Mouse (Mus musculus) right cerebral cortex, postnatal 10 days (tissue): ENCODE results near the gene Bcl2l11.
"Not testable (repeated sequence)": the region's sequence is repeated elsewhere in the genome, so short reads cannot be mapped to it uniquely, and the experiment has no call there.

ENCODE experiments used
- DNase-seq, 2 experiments: peaks; one replicate each; pipeline ENCODE4 v3.0.0; 2021; ENCODE audit warnings: low spot score in 2 of 2

Gene Bcl2l11

GRCm38 (mm10) chr2:128125635-128126470 lies at the start of gene Bcl2l11:
Gene Bcl2l11 (plus strand): TSS chr2:128126038.
- peak; percentile 94 to 95 for DNase-seq

DNA sequence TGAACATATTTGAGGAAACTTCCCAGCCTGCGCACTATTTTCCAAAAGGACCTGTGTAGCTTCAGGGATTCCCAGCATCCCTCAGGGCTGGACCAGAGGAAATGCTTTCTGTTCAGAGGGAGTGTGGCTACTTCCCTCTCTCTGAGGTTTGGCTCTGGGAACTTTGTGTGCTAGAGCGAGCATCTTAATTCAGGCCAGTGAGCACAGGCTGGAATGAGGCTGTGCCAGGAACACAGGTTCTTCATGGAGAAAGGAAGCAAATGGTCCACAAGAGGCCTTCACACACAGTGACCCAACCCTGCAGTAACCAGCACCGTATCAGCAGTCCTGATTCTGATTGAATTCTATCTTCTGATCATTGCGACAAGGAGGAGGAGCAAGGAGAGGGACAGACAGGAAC lies 48.9 kb upstream of the Bcl2l11 start:
- DNase-seq, result no peak

- peak in 1 of 2 experiments; percentile 42 for DNase-seq
Measured at GRCm38 (mm10) chr2:128078859-128079258, 47.0 kb upstream of the Bcl2l11 start.

GRCm38 (mm10) chr2:128079316-128079715 lies 46.5 kb upstream of the Bcl2l11 start:
- no peak for DNase-seq

GRCm38 (mm10) chr2:128083844-128084243 lies 42.0 kb upstream of the Bcl2l11 start:
- DNase-seq, result no peak

GRCm38 (mm10) chr2:128084607-128085006 lies 41.2 kb upstream of the Bcl2l11 start:
- DNase-seq, result no peak

GRCm38 (mm10) chr2:128085481-128085880 lies 40.4 kb upstream of the Bcl2l11 start:
- no peak for DNase-seq

DNA sequence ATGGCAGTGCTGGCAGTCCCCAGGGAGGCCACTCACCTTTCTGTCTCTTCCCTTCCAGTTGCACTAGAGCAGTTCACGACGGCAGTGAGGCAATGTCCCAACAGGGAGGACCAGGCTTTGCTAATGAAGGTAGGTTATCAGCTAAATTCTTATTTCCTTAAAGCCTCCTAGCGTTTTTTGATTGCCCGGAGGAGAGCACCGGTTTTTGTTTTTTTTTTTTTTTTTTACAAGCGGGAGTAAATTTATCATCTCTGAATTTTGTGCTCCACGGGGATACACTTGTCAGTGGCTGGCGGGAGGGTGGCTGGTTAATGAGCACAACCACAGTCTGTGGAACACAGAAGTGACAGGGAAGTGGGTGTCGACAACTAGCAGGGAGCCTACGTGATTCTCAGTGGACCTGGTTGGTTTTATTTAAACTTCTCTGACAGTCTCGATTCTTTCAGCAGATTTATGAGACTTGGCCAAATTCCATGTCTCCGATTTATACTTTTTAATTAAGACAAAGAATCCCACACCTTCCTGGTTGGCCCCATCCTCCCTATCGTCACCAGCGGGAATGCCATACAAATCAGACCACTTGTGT lies 39.4 kb upstream of the Bcl2l11 start:
- peak in 1 of 2 experiments; percentile 33 for DNase-seq

- DNase-seq, result no peak
Measured at GRCm38 (mm10) chr2:128086996-128087526, 38.8 kb upstream of the Bcl2l11 start.

GRCm38 (mm10) chr2:128087798-128088545 lies 37.9 kb upstream of the Bcl2l11 start:
- DNase-seq, result no peak

DNA sequence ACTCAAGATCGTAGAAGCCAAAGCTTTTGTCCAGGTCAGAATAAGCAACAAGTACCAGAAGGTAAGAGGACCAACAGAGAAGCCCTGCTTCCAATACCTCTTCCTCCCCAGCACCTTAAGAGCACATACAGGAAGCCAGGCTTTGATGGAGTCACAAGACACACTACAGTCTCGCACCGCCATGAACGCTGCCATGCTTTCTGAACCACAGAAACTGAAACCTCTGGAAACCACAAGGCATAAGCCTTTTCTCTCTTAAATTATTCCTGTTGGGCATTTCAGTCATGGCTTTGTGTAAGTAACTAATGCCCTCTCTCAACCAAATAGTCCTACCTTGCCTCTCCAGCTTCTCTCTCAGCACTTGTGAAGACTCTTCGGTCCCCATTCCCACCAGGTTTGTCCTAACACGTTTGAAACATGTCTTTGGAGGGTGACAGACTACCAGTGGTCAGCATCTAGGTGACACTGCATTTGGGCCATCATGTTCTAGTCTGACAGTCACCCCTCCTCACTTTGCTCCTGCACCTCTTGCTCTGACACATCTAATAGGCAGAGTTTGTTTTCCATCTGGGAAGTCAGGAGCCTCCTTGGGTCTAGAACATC lies 35.5 kb upstream of the Bcl2l11 start:
- DNase-seq, result no peak

GRCm38 (mm10) chr2:128091431-128092369 lies 34.1 kb upstream of the Bcl2l11 start:
- no peak for DNase-seq

DNA sequence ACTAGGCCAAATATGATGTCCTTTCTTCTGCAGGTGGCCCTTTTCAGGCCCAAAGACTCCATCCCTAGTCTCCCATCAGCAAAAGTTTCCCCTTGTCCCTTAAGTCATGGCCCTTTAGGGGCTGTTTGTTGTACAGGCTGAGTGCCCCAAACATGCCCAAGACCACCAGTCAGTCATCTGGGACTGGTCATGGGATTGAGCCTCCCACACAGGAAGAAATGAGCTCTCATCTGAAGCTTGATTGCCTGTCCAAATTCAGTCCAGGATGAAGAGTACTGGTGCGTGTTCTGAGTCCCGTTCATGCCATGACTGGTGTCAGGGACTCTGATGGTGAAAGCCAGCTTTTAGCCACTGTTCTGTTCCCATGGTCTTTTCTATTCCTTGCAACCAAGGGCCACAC lies 33.4 kb upstream of the Bcl2l11 start:
- DNase-seq, result no peak

DNA sequence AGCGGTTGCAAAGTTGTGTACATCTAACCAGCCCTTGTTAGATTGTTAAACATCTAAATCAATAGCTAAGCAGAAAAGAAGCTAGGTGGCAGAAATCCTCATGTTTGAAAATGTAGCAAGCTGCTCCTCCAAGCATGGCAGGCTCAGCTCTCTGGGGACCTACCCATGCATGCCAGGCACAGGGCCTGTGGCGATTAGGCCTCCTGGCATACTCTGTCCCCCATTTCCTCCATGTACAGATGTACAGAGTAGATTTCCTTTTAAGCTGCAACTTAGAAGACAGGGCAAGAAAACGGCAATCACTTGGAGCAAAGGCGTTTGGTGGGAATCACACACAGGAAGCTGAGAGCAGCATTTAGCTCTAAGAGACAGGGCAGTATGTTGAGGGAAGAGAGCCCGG lies 31.6 kb upstream of the Bcl2l11 start:
- DNase-seq, result no peak

DNA sequence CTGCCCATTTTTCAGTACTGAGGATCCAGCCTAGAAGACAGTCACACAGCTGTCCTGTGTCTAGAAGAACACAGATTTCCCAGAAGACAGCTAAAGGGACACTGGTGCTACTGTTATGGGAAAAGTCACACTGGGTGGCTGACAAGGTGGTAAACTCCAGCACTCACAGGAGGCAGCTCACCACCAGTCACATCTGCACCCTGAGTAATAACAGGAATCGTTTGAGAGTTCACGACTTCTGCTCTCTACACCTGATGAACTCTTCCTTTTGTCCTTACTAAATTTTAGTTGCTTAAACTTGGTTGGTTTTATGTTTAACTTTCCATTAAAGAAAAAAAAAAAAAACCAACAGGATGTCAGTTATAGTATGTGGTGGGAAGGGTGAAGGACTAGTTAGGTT lies 31.2 kb upstream of the Bcl2l11 start:
- DNase-seq, result no peak

- no peak for DNase-seq
Measured at GRCm38 (mm10) chr2:128095270-128095669, 30.6 kb upstream of the Bcl2l11 start.

DNA sequence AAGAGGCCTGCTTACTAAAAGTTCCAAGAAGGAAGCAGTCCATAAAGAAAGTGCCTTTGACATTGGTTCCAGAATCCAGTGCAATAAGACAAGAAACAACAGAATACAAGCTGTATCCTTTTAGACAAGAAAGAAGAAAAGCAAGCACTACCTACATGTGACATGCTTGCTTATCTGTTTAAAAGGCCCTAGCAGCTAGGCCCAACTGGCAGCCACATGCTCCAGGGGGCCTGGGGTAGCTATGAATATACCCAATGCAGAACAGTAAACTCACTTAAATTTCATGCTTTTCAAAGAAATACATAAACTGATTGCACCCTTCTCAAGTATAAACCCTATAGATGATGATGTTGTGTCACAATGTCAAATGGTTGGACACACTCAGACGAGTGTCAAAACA lies 29.8 kb upstream of the Bcl2l11 start:
- no peak for DNase-seq

- DNase-seq, result not testable (repeated sequence)
Measured at GRCm38 (mm10) chr2:128098118-128098517, 27.7 kb upstream of the Bcl2l11 start.

DNA sequence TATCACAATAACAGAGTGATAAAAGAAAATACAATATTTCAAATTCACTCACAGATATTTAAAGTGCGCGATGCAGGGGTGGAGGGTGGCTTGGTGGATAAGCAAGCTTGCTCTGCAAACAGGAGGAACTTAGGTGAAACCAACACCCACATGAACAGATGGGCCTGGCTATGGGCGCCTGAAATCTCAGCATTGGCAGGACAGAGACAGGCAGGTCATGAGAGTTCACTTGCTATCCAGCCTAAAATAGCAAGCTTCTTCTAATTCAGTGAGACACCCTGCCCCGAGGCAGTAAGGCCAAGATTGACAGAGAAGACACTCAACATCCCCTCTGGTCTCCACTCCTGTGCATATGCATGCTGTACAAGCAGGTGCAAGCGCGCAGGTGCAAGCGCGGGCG lies 23.8 kb upstream of the Bcl2l11 start:
- no peak for DNase-seq

- no peak for DNase-seq
Measured at GRCm38 (mm10) chr2:128104815-128105214, 21.0 kb upstream of the Bcl2l11 start.

DNA sequence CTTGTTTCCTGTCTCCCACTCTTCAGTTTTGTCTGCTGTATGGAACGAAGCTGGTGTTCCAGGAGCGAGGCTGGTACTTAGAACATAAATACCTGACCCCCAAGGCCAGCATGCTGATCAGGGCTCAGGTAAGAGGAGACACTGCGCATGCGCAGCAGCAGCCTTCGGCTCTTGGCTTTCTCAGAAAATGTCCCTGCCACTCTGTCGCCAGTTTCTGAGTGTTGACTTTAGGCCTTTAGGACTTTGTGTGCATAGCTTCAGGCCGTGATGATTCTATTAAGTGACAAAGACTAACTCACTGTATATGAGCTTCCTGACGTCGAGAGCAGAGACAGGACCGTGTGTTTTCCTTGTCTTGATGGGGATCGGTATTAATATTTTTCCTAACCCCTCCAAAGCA lies 20.2 kb upstream of the Bcl2l11 start:
- no peak for DNase-seq
